Mouse (Mus musculus) kidney, postnatal 36 days (tissue): ENCODE measurements around the gene Tspan2.
A peak's percentile ranks its signal among the peaks of the same experiment; 100 is the strongest.

ENCODE experiments used
- DNase-seq, 2 experiments: peaks; one replicate each; pipeline ENCODE4 v3.0.0; 2021 to 2022; ENCODE audit warnings: mixed read lengths in 2 of 2

Tspan2 gene

GRCm38 (mm10) chr3:102734313-102735030 lies at the start of gene Tspan2:
Tspan2 (plus strand) TSS chr3:102734529.
- DNase-seq, result peak; percentile 31 to 73

- peak; percentile 48 to 56 for DNase-seq
Measured at GRCm38 (mm10) chr3:102686861-102687260, 47.5 kb upstream of the Tspan2 start.

- DNase-seq, result no peak
Measured at GRCm38 (mm10) chr3:102687852-102688251, 46.5 kb upstream of the Tspan2 start.

DNA sequence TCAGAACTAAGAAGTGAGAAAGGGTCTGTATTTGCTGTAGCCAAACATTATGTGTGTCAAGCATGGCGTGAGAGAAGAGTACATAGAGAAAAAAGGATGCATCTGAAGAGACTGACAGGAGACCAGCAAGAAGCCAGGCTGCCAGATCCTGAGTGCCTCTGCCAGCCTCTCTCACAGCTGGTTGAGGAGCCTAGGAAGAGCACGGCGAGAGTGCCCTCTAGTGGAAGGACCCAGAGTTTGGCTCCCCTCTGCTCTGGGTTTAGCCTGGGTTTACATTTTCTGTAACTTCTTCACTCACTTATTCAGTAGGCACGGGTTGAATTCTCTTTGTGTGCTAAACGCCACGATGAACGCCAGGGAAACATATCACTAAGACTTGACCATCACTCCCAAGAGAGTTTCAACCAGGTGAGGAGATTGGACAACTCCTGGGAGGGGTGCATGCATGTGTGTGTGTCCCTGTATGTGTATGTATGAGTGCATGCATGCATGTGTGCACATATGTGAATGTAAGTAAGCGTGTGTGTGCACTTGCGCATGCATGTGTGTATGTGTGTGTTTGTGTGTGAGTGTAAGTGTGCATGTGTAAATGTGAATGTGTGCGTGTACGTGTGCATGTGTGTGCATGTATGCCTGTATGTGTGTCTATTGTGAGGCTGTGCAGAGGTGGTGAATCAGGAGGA lies 42.4 kb upstream of the Tspan2 start:
- peak; percentile 65 to 83 for DNase-seq

- no peak for DNase-seq
Measured at GRCm38 (mm10) chr3:102692758-102693325, 41.5 kb upstream of the Tspan2 start.

DNA sequence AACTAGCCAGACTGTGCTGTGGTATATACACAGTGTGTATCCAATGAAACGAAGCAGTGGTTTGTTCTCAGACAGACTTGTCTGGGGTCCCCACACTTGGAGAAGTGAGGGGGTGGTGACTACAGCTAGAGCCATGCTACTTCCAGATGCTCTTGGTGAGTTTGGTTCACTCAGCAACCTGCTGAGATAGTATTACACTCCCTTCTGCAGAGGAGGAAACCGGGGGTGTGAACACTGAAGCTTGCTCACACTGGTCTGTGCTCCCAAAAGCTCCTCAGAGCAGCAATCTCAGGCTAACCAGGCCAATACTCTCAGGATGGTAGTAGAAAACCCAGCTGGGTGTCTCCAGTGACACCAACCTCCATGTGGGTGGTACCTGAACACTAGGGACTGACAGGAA lies 36.2 kb upstream of the Tspan2 start:
- DNase-seq, result no peak

DNA sequence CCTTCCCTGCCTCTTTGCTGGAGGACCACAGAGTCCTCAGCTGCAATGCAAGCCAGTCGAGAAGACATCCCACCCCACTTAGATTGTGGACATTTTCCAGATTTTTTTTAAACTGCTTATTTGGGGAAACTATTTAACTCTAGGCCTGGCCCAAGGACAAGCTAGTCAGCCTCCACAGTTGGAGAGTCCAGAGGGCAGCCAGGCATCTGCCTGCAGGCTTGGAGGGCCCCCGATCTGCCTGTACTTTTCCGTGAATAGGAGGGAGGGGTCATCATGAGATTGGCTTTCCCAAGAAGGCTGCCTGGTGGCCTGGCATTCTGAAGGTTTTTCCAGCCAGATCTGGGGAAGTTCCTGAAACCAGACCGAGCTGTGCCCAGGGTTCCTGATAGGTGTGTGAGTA lies 33.0 kb upstream of the Tspan2 start:
- DNase-seq, result no peak

GRCm38 (mm10) chr3:102701902-102702544 lies 32.3 kb upstream of the Tspan2 start:
- DNase-seq, result peak; percentile 28 to 58

DNA sequence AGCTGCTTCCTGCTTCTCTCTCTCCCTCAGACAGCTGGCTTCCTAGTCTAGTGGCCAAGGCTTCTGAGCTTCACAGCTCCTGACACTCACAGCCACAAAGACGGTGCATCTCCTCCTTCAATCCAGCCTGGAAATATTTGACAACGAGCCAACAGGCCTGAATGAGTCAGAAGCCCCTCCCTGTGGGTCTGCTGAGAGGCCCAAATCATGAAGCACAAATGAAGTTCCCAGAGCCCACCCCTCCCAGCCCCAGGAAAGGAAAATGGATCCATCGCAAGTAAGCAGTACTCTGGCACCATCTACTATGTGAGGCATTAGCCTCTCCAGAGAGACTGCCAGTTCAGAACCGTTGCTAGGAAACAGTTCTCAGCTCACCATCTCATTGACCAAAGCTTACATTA lies 30.3 kb upstream of the Tspan2 start:
- DNase-seq, result no peak

GRCm38 (mm10) chr3:102708599-102708998 lies 25.7 kb upstream of the Tspan2 start:
- DNase-seq, result no peak

- DNase-seq, result peak; percentile 80 to 91
Measured at GRCm38 (mm10) chr3:102715066-102715584, 19.2 kb upstream of the Tspan2 start.

GRCm38 (mm10) chr3:102715839-102716238 lies 18.5 kb upstream of the Tspan2 start:
- DNase-seq, result no peak

DNA sequence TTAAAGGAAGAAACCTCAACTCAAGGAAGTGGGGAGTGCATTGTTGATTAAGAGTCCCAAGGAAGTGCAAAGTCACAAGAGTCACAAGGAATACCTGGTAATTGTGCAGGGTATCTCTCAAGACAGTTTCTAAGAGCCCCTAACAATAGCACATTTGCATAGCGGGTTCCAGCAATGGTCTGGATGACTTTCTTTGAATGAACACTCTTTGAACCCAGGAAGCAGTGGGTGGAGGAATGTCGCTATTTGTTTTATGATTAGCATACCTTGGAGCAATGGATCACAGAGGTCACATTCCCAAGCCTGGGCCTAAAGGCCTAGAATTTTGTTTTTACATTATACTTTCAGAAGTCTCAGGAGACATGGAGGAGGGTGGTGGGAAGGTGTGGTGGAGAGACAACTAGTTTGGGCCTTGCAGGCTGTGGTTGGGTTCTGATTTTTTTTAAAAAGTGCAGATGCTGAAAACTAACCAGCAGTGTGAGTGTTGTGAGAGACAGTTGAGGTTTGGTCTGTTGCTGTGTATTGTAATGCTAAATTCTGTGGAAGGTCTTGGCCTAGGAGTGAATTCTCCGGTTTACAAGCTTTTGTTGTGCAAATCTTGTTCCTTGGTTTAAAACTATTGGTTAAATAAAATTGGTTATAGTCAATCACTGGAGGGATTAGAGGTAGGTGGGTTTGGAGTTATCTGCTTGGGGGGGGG lies 16.6 kb upstream of the Tspan2 start:
- DNase-seq, result no peak

DNA sequence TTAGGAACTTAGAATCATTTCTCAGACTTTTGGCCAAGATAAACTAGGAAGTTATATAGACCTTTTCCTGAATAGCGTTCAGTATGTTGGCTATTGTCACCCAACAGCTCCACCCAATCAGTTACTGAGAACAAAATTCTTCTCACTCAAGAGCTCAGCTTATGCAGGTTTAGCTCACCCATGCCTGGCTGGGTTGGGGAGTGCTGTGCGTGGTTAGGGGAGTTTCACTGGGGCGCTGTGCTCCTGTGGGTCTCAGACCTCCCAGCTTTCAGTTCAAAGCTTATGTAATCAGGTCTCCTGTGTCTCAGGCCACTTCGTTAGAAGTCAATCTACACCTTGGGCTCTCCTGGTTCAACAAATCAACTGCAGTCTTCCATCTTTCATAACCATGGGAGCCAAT lies 11.2 kb upstream of the Tspan2 start:
- no peak for DNase-seq

- peak; percentile 66 to 80 for DNase-seq
Measured at GRCm38 (mm10) chr3:102723841-102724570, 10.3 kb upstream of the Tspan2 start.

- DNase-seq, result no peak
Measured at GRCm38 (mm10) chr3:102724798-102725459, 9.4 kb upstream of the Tspan2 start.

- DNase-seq, result no peak
Measured at GRCm38 (mm10) chr3:102729416-102729815, 4.9 kb upstream of the Tspan2 start.

GRCm38 (mm10) chr3:102731112-102731511 lies 3.2 kb upstream of the Tspan2 start:
- no peak for DNase-seq

DNA sequence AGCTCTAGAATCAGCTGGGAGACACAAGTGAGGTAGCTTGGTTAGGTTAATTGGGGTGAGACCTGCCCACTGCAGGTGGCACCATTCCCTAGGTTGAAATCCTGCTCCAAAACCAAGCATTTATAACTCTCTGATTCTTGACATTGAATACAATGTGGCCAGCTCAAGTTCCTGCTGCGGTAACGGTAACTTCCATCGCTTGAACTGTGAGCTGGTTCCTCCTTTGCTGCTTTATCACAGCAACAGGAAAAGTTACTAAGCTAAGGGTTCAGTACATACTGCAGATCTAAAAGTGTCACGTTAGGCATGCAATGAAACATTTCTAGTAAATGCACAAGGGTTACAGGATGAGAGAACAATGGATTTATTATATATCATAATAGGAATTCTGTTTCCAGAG lies 1.7 kb upstream of the Tspan2 start:
- no peak for DNase-seq

- DNase-seq, result no peak
Measured at GRCm38 (mm10) chr3:102733050-102733449, 1.3 kb upstream of the Tspan2 start.

- DNase-seq, result no peak
Measured at GRCm38 (mm10) chr3:102733936-102734312, 405 bp upstream of the Tspan2 start.
